Mouse (Mus musculus): ENCODE data around the gene Pygb. TPM values are rescaled to one million over a fixed set of nuclear protein-coding genes. Genes with fewer than 3 reads are reported as not detected.
A peak's percentile ranks its signal among the peaks of the same experiment; 100 is the strongest.

Pygb gene
- polyA plus RNA-seq, 2 experiments = 12.9 to 13.5 TPM

- WGBS (ENCODE audit: insufficient replicate concordance) = 76% methylated on average over 2 of the region's 2 CpGs
- no peaks in the 10 kb centered on the region for H3K4me1 ChIP-seq (replicated peaks; ENCODE audit: control insufficient read depth in 2 of 2, insufficient read depth in 2 of 2, low read length in 1 of 2)
- ATAC-seq (ENCODE audit: insufficient read depth) = no peak
Measured at GRCm38 (mm10) chr2:150830011-150830410, 43.5 kb downstream of the Pygb start.

GRCm38 (mm10) chr2:150830911-150831441, 44.4 kb downstream of the Pygb start:
- DNase-seq (ENCODE audit: low read depth in 3 of 3, low spot score in 3 of 3) (no peak), ATAC-seq (ENCODE audit: insufficient read depth) (0 out of 2 replicates have a peak, but pooled peaks have one; percentile 11)
- 73% methylated on average over 3 of the region's 3 CpGs for WGBS (ENCODE audit: insufficient replicate concordance)
- H3K27me3 ChIP-seq (ENCODE audit: control insufficient read depth, insufficient read depth, low read length) = no peaks in the 10 kb centered on the region
- H3K4me1 ChIP-seq (replicated peaks; ENCODE audit: control insufficient read depth in 2 of 2, insufficient read depth in 2 of 2, low read length in 1 of 2) = no peaks in the 10 kb centered on the region
- H3K9ac ChIP-seq (replicated peaks) = no peak overlapping the region
- H3K9me3 ChIP-seq (ENCODE audit: control insufficient read depth, low read length) = no peaks in the 10 kb centered on the region
- H3K36me3 ChIP-seq (replicated peaks; ENCODE audit: control insufficient read depth, insufficient read depth, low read depth) = no peaks in the 10 kb centered on the region; the same call in none of the 2 replicates
- H3K4me2 ChIP-seq (ENCODE audit: low read depth) = no peak overlapping the region
- H3K4me3 ChIP-seq (ENCODE audit: insufficient read depth in 1 of 2, low read depth in 2 of 2, low read length in 2 of 2) = no peak overlapping the region
- no peak overlapping the region for H3K27ac ChIP-seq
- TF ChIP-seq EP300 (IDR thresholded peaks at IDR 0.05; ENCODE audit: low read depth) (no peak), CTCF (IDR thresholded peaks at IDR 0.05; ENCODE audit: low read depth) (no peak)

More at GRCm38 (mm10) chr2:150830011-150830410, 43.5 kb downstream of the Pygb start:
- H3K27ac ChIP-seq = no peak overlapping the region
- H3K4me3 ChIP-seq (ENCODE audit: insufficient read depth in 1 of 2, low read depth in 2 of 2, low read length in 2 of 2) = no peak overlapping the region
- no peak for DNase-seq (ENCODE audit: low read depth in 3 of 3, low spot score in 3 of 3)
- H3K4me2 ChIP-seq (ENCODE audit: low read depth) = no peak overlapping the region
- H3K9me3 ChIP-seq (ENCODE audit: control insufficient read depth, low read length) = no peaks in the 10 kb centered on the region
- H3K9ac ChIP-seq (replicated peaks) = no peak overlapping the region
- H3K36me3 ChIP-seq (replicated peaks; ENCODE audit: control insufficient read depth, insufficient read depth, low read depth) = no peaks in the 10 kb centered on the region; the same call in none of the 2 replicates
- TF ChIP-seq CTCF (IDR thresholded peaks at IDR 0.05; ENCODE audit: low read depth) (no peak), EP300 (IDR thresholded peaks at IDR 0.05; ENCODE audit: low read depth) (no peak)
- no peaks in the 10 kb centered on the region for H3K27me3 ChIP-seq (ENCODE audit: control insufficient read depth, insufficient read depth, low read length)

GRCm38 (mm10) chr2:150832029-150832428, 45.5 kb downstream of the Pygb start:
- WGBS (ENCODE audit: insufficient replicate concordance) = 80% methylated on average over 7 of the region's 7 CpGs
- Histone ChIP-seq H3K27ac (no peak overlapping the region), H3K9me3 (ENCODE audit: control insufficient read depth, low read length) (no peaks in the 10 kb centered on the region), H3K4me2 (ENCODE audit: low read depth) (no peak overlapping the region), H3K4me1 (replicated peaks; ENCODE audit: control insufficient read depth in 2 of 2, insufficient read depth in 2 of 2, low read length in 1 of 2) (no peaks in the 10 kb centered on the region), H3K36me3 (replicated peaks; ENCODE audit: control insufficient read depth, insufficient read depth, low read depth) (no peaks in the 10 kb centered on the region; the same call in none of the 2 replicates), H3K9ac (replicated peaks) (no peak overlapping the region), H3K27me3 (ENCODE audit: control insufficient read depth, insufficient read depth, low read length) (no peaks in the 10 kb centered on the region), H3K4me3 (ENCODE audit: insufficient read depth in 1 of 2, low read depth in 2 of 2, low read length in 2 of 2) (no peak overlapping the region)
- DNase-seq (ENCODE audit: low read depth in 3 of 3, low spot score in 3 of 3) (no peak), ATAC-seq (ENCODE audit: insufficient read depth) (no peak)
- TF ChIP-seq EP300 (IDR thresholded peaks at IDR 0.05; ENCODE audit: low read depth) (no peak), CTCF (IDR thresholded peaks at IDR 0.05; ENCODE audit: low read depth) (no peak)

- Histone ChIP-seq H3K9ac (replicated peaks) (no peak overlapping the region), H3K27ac (no peak overlapping the region), H3K27me3 (ENCODE audit: control insufficient read depth, insufficient read depth, low read length) (no peaks in the 10 kb centered on the region), H3K4me2 (ENCODE audit: low read depth) (no peak overlapping the region), H3K4me1 (replicated peaks; ENCODE audit: control insufficient read depth in 2 of 2, insufficient read depth in 2 of 2, low read length in 1 of 2) (no peaks in the 10 kb centered on the region), H3K4me3 (ENCODE audit: insufficient read depth in 1 of 2, low read depth in 2 of 2, low read length in 2 of 2) (no peak overlapping the region), H3K36me3 (replicated peaks; ENCODE audit: control insufficient read depth, insufficient read depth, low read depth) (no peaks in the 10 kb centered on the region; the same call in none of the 2 replicates), H3K9me3 (ENCODE audit: control insufficient read depth, low read length) (no peaks in the 10 kb centered on the region)
- DNase-seq (ENCODE audit: low read depth in 3 of 3, low spot score in 3 of 3) (no peak), ATAC-seq (ENCODE audit: insufficient read depth) (no peak)
- WGBS (ENCODE audit: insufficient replicate concordance) = 83% methylated on average over 7 of the region's 7 CpGs
- no peak for TF ChIP-seq EP300 (IDR thresholded peaks at IDR 0.05; ENCODE audit: low read depth)
- TF ChIP-seq CTCF (IDR thresholded peaks at IDR 0.05; ENCODE audit: low read depth) = no peak
Measured at GRCm38 (mm10) chr2:150834616-150835015, 48.1 kb downstream of the Pygb start.

- Histone ChIP-seq H3K9ac (replicated peaks) (no peak overlapping the region), H3K4me3 (ENCODE audit: insufficient read depth in 1 of 2, low read depth in 2 of 2, low read length in 2 of 2) (no peak overlapping the region), H3K36me3 (replicated peaks; ENCODE audit: control insufficient read depth, insufficient read depth, low read depth) (no peaks in the 10 kb centered on the region; the same call in 1 of the 2 replicates), H3K27ac (no peak overlapping the region), H3K4me2 (ENCODE audit: low read depth) (no peak overlapping the region), H3K9me3 (ENCODE audit: control insufficient read depth, low read length) (no peaks in the 10 kb centered on the region), H3K4me1 (replicated peaks; ENCODE audit: control insufficient read depth in 2 of 2, insufficient read depth in 2 of 2, low read length in 1 of 2) (no peaks in the 10 kb centered on the region), H3K27me3 (ENCODE audit: control insufficient read depth, insufficient read depth, low read length) (no peaks in the 10 kb centered on the region)
- WGBS (ENCODE audit: insufficient replicate concordance) = 73% methylated on average over 4 of the region's 4 CpGs
- DNase-seq (ENCODE audit: low read depth in 3 of 3, low spot score in 3 of 3) (no peak), ATAC-seq (ENCODE audit: insufficient read depth) (no peak)
- TF ChIP-seq EP300 (IDR thresholded peaks at IDR 0.05; ENCODE audit: low read depth) (no peak), CTCF (IDR thresholded peaks at IDR 0.05; ENCODE audit: low read depth) (no peak)
Measured at GRCm38 (mm10) chr2:150835975-150836374, 49.4 kb downstream of the Pygb start.
